Mouse (Mus musculus): ENCODE measurements at regions not wholly inside any gene's neighbourhood (a gene's known extent, or its start where the extent isn't known, plus 50 kb on each side); places are given as distances from the start of the nearest gene placed in this dataset.

- ATAC-seq (replicated peaks; ENCODE audit: low FRiP score, low read depth), result no peak
- 91% methylated on average over 6 of the region's 6 CpGs for WGBS
Measured at GRCm38 (mm10) chr15:87904436-87904835, 360.3 kb downstream of the Fam19a5 start.

GRCm38 (mm10) chr15:87906310-87906709 is 362.2 kb downstream of the Fam19a5 start:
- H3K27me3 ChIP-seq (ENCODE audit: insufficient read depth, low read length), result no peaks in the 10 kb centered on the region
- TF ChIP-seq CTCF (IDR thresholded peaks at IDR 0.05; ENCODE audit: low read depth), result no peak
- H3K27ac ChIP-seq, result no peak overlapping the region
- no peak overlapping the region for H3K9ac ChIP-seq (ENCODE audit: low read depth, low read length)
- no peaks in the 10 kb centered on the region for H3K4me1 ChIP-seq (replicated peaks; ENCODE audit: insufficient read depth, low read length)
- no peak overlapping the region for H3K4me3 ChIP-seq (replicated peaks; ENCODE audit: low read depth, low read length)
- DNase-seq (ENCODE audit: low spot score) (no peak), ATAC-seq (replicated peaks; ENCODE audit: low FRiP score, low read depth) (no peak)
- no peaks in the 10 kb centered on the region for H3K36me3 ChIP-seq (ENCODE audit: insufficient read depth, low read length)
- no peaks in the 10 kb centered on the region for H3K9me3 ChIP-seq (replicated peaks; ENCODE audit: low read length)
- H3K4me2 ChIP-seq (ENCODE audit: low read length), result no peak overlapping the region
- WGBS, result 89% methylated on average over 5 of the region's 5 CpGs

More at GRCm38 (mm10) chr15:87904436-87904835, 360.3 kb downstream of the Fam19a5 start:
- H3K9me3 ChIP-seq (replicated peaks; ENCODE audit: low read length), result no peaks in the 10 kb centered on the region
- DNase-seq (ENCODE audit: low spot score), result no peak
- H3K27me3 ChIP-seq (ENCODE audit: insufficient read depth, low read length), result no peaks in the 10 kb centered on the region
- H3K9ac ChIP-seq (ENCODE audit: low read depth, low read length), result no peak overlapping the region
- no peak overlapping the region for H3K27ac ChIP-seq
- H3K4me3 ChIP-seq (replicated peaks; ENCODE audit: low read depth, low read length), result no peak overlapping the region
- no peak for TF ChIP-seq CTCF (IDR thresholded peaks at IDR 0.05; ENCODE audit: low read depth)
- no peak overlapping the region for H3K4me2 ChIP-seq (ENCODE audit: low read length)
- H3K36me3 ChIP-seq (ENCODE audit: insufficient read depth, low read length), result no peaks in the 10 kb centered on the region
- no peaks in the 10 kb centered on the region for H3K4me1 ChIP-seq (replicated peaks; ENCODE audit: insufficient read depth, low read length)

DNA sequence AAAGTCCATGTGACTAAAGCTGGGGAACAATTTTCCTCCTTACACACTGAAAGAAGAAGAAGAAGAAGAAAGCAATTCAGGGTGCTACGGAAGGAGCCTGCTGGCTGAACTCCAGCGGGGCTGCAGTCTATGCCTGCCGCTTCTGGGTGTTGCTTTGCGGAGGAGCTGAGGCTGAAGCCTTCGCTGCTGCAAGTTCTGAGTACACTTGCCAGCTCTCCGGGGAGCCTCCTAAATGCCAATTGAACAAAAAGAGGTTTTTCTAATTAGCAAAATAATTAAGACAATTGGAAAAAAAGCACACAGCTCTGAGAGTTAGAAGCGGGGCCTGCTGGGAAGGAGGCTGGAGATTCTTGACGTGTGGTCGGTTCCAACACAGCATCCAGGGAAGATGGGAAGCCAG is 378.0 kb downstream of the Fam19a5 start:
- ATAC-seq (replicated peaks; ENCODE audit: low FRiP score, low read depth) (no peak), DNase-seq (ENCODE audit: low spot score) (no peak)
- H3K36me3 ChIP-seq (ENCODE audit: insufficient read depth, low read length), result no peaks in the 10 kb centered on the region
- 79% methylated on average over 9 of the region's 9 CpGs for WGBS
- H3K4me2 ChIP-seq (ENCODE audit: low read length), result no peak overlapping the region
- H3K9me3 ChIP-seq (replicated peaks; ENCODE audit: low read length), result no peaks in the 10 kb centered on the region
- no peak for TF ChIP-seq CTCF (IDR thresholded peaks at IDR 0.05; ENCODE audit: low read depth)
- no peak overlapping the region for H3K27ac ChIP-seq
- no peaks in the 10 kb centered on the region for H3K4me1 ChIP-seq (replicated peaks; ENCODE audit: insufficient read depth, low read length)
- no peak overlapping the region for H3K4me3 ChIP-seq (replicated peaks; ENCODE audit: low read depth, low read length)
- no peaks in the 10 kb centered on the region for H3K27me3 ChIP-seq (ENCODE audit: insufficient read depth, low read length)
- no peak overlapping the region for H3K9ac ChIP-seq (ENCODE audit: low read depth, low read length)

- no peak for DNase-seq (ENCODE audit: low spot score)
- no peak overlapping the region for H3K27ac ChIP-seq
- no peaks in the 10 kb centered on the region for H3K4me1 ChIP-seq (replicated peaks; ENCODE audit: insufficient read depth, low read length)
- H3K9me3 ChIP-seq (replicated peaks; ENCODE audit: low read length), result no peaks in the 10 kb centered on the region
- no peak overlapping the region for H3K9ac ChIP-seq (ENCODE audit: low read depth, low read length)
- no peaks in the 10 kb centered on the region for H3K27me3 ChIP-seq (ENCODE audit: insufficient read depth, low read length)
- H3K4me3 ChIP-seq (replicated peaks; ENCODE audit: low read depth, low read length), result no peak overlapping the region
- no peak for TF ChIP-seq CTCF (IDR thresholded peaks at IDR 0.05; ENCODE audit: low read depth)
- no peaks in the 10 kb centered on the region for H3K36me3 ChIP-seq (ENCODE audit: insufficient read depth, low read length)
- 85% methylated on average over 4 of the region's 4 CpGs for WGBS
- ATAC-seq (replicated peaks; ENCODE audit: low FRiP score, low read depth), result no peak
- H3K4me2 ChIP-seq (ENCODE audit: low read length), result no peak overlapping the region
Measured at GRCm38 (mm10) chr15:87922781-87923446, 378.8 kb downstream of the Fam19a5 start.

DNA sequence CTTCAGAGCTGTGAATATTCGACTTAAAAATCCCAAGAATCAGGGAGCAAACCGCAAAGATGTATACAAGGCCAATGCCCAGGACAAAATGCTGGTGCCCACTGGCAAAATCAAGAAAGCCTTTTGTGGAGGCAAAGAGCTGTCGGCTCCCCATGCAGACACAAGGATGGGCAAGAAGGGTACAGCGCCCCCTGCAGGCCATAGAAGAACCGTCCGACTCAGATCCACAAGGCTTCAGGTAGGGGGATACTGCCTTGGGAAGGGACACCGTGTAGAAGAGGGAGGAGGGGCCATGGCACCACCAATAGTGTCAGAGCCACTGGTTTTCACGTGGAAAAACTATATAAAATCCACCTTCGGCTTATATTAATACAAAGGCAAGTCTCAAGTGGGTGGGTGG is 379.8 kb downstream of the Fam19a5 start:
- Histone ChIP-seq H3K4me2 (ENCODE audit: low read length) (no peak overlapping the region), H3K36me3 (ENCODE audit: insufficient read depth, low read length) (no peaks in the 10 kb centered on the region), H3K9me3 (replicated peaks; ENCODE audit: low read length) (no peaks in the 10 kb centered on the region), H3K9ac (ENCODE audit: low read depth, low read length) (no peak overlapping the region), H3K27ac (no peak overlapping the region), H3K4me1 (replicated peaks; ENCODE audit: insufficient read depth, low read length) (no peaks in the 10 kb centered on the region), H3K27me3 (ENCODE audit: insufficient read depth, low read length) (no peaks in the 10 kb centered on the region), H3K4me3 (replicated peaks; ENCODE audit: low read depth, low read length) (no peak overlapping the region)
- 38% methylated on average over 9 of the region's 9 CpGs for WGBS
- TF ChIP-seq CTCF (IDR thresholded peaks at IDR 0.05; ENCODE audit: low read depth), result peak; percentile 38; the same call in 1 of the 2 replicates
- no peak for ATAC-seq (replicated peaks; ENCODE audit: low FRiP score, low read depth)
- no peak for DNase-seq (ENCODE audit: low spot score)

DNA sequence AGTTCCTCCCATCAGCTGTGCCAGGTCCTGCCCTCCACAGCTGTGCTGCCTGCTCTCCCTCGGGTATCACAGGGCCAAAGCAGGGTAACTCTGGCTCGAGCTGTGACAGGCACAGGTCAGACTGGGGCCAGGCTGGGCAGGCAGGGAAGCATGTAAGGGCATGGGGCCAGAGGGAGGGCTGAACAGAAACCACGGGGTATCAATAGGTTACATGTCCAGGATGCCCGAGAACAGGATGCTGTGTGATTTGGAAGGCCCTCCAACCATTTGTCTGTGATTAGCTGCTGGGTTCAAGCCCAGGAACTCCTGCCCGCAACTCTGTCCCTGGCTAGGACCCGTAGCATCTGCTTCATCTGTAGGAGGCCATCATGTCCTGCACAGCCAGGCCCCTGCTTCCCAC is 391.9 kb downstream of the Fam19a5 start:
- ATAC-seq (replicated peaks; ENCODE audit: low FRiP score, low read depth), result no peak

DNA sequence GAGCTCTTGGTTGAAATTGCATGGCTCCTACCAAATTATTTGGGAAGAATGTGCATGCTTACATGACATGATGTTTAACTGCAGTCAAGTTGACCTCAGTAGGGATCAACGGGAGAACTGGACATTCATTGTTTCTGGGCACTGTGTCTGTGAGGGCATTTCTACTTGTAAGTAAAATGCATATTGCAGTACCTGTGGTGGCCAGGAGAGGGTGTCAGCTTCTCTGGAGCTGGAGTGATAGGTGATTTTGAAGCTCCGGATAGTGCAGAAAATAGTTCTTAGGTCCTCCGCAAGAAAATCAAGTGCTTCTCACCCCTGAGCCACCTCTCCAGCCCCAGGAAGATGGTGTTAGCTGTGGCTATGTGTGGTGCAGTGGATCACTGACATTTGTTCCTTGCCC is 396.7 kb downstream of the Fam19a5 start:
- H3K27ac ChIP-seq, result no peak overlapping the region
- DNase-seq (ENCODE audit: low spot score) (peak; percentile 31), ATAC-seq (replicated peaks; ENCODE audit: low FRiP score, low read depth) (no peak)
- TF ChIP-seq CTCF (IDR thresholded peaks at IDR 0.05; ENCODE audit: low read depth), result peak; percentile 60
- H3K4me1 ChIP-seq (replicated peaks; ENCODE audit: insufficient read depth, low read length), result no peaks in the 10 kb centered on the region
- H3K36me3 ChIP-seq (ENCODE audit: insufficient read depth, low read length), result no peaks in the 10 kb centered on the region
- no peak overlapping the region for H3K9ac ChIP-seq (ENCODE audit: low read depth, low read length)
- WGBS, result 56% methylated on average over 3 of the region's 3 CpGs
- no peaks in the 10 kb centered on the region for H3K9me3 ChIP-seq (replicated peaks; ENCODE audit: low read length)
- H3K4me2 ChIP-seq (ENCODE audit: low read length), result no peak overlapping the region
- no peak overlapping the region for H3K4me3 ChIP-seq (replicated peaks; ENCODE audit: low read depth, low read length)
- no peaks in the 10 kb centered on the region for H3K27me3 ChIP-seq (ENCODE audit: insufficient read depth, low read length)

More for the DNA sequence above, 391.9 kb downstream of the Fam19a5 start:
- H3K36me3 ChIP-seq (ENCODE audit: insufficient read depth, low read length), result no peaks in the 10 kb centered on the region
- H3K9ac ChIP-seq (ENCODE audit: low read depth, low read length), result no peak overlapping the region
- 69% methylated on average over 6 of the region's 6 CpGs for WGBS
- H3K4me2 ChIP-seq (ENCODE audit: low read length), result no peak overlapping the region
- no peaks in the 10 kb centered on the region for H3K9me3 ChIP-seq (replicated peaks; ENCODE audit: low read length)
- no peak overlapping the region for H3K4me3 ChIP-seq (replicated peaks; ENCODE audit: low read depth, low read length)
- no peak overlapping the region for H3K27ac ChIP-seq
- TF ChIP-seq CTCF (IDR thresholded peaks at IDR 0.05; ENCODE audit: low read depth), result no peak
- no peak for DNase-seq (ENCODE audit: low spot score)
- no peaks in the 10 kb centered on the region for H3K4me1 ChIP-seq (replicated peaks; ENCODE audit: insufficient read depth, low read length)
- H3K27me3 ChIP-seq (ENCODE audit: insufficient read depth, low read length), result no peaks in the 10 kb centered on the region
